Mouse (Mus musculus): ENCODE results near the gene Rab17.

- TF ChIP-seq CTCF (IDR thresholded peaks at IDR 0.05; ENCODE audit: insufficient read depth, low read depth, low read length) (no peak), POLR2A (IDR thresholded peaks at IDR 0.05; ENCODE audit: insufficient read depth, low read depth, low read length) (no peak)
Measured at GRCm38 (mm10) chr1:90933001-90933400, 36.5 kb downstream of the Rab17 start.
